Mouse (Mus musculus): ENCODE data around the gene Atg9b. TPM values are rescaled to one million over a fixed set of nuclear protein-coding genes. Genes with fewer than 3 reads are reported as not detected.

The Atg9b gene
- polyA plus RNA-seq (2014; fragmentation: Illumina TruSeq; extraction: RNeasy Lipid Tissue Mini Kit (QIAGEN cat#74804); ENCODE audit: low read depth, low replicate concordance): 0.13 TPM

DNA sequence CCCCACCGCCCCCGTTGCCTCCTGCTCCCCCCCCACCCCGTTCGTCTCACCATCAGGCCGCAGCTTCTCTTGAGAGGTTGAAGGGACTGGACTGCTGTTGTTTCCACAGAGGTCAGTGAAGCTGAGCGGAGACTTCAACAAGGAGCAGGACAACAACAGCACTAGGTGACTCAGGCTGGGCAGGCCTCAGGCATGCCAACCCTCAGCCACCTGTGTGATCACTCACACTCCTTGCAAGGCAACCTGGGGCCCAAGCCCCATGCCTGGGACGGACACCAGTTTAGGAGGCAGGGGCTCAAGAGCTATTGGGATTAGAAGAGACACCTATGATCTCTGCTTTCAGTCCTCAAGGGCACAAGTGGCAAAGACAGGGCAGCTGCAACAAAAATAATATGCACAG is at the start of gene Atg9b:
TSS of gene Atg9b (minus strand) at position 280 of the 400 bp plus-strand sequence.

DNA sequence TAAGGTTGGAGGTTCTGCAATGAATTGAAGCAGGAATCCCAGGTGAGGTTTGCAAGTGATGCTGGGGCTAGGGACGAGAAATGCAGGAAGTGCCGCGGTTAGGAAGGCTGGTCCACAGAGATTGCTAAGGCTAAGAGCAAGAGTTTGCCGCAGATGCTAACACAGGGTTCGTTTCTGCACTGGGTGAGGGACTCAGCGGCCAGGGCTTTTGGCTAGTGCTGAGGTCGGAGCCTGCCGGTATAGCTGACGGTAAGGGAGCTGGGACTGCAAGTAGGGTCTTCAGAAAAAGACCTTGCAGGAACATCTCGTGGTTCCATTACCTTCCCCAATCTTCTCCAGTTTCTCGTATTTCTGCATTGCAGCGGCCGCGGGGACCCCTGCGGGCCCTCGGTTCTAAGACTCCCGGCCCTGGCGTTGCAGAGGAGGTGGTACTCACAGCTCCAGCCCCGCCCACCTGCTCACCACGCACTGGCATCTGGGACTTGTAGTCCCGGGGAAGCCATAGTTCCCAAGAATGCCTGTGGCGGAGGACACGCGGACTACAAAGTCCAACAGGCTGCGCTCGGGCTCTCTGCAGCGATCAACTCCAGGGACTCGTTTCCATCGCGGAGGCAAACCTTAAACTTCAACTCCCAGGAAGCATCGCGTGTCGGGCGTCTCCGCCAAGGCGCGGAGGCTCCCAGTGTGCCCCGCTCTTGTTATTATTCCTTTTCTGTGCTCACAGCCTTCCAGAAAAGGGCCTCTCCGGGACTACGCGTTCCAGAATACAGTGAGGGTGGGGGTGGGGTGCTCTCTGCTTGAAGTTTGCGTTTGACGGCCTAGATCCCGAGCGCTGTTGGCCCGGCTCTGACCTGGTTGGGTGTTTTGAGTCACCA is 31.4 kb upstream of the Atg9b start, which contains the start of the genes Cdk5 and Slc4a2:
TSS of gene Cdk5 (minus strand) at position 402 of the 875 bp plus-strand sequence.
TSS of gene Slc4a2 (plus strand) at position 709 of the 875 bp plus-strand sequence.

DNA sequence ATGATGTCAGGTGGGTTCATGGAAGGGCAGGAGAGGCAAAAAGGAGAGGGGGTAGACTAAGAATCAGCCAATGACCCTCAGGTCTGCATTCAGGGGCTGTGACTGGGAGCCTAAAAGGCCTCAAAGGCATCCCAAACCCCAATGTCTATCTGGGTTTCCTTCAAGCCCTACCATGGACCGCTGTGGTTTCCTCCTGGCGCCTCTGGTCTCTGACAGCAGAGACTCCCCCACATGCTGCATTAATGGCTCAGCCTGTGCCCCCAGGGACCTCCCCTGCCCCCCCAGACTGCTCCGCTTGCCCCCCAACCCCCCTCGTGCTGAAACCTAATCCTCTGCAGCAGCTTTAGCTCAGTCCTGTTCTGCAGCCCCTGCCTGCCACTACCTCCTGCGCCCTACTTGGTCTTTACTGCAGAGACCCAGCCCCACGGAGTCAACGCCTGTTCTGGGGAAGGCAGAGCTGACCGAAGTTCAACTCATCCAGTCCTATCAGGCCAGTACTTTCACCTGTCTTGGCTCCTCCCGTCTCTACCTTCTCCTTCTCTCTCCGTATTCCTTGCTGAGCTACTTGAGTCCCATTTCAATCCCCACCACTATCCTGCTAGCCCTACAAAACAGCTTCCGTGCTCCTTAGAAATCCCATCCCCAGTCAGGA is 21.2 kb upstream of the Atg9b start, which contains the start of gene Asic3:
TSS of gene Asic3 (plus strand) at position 351 of the 652 bp plus-strand sequence.

DNA sequence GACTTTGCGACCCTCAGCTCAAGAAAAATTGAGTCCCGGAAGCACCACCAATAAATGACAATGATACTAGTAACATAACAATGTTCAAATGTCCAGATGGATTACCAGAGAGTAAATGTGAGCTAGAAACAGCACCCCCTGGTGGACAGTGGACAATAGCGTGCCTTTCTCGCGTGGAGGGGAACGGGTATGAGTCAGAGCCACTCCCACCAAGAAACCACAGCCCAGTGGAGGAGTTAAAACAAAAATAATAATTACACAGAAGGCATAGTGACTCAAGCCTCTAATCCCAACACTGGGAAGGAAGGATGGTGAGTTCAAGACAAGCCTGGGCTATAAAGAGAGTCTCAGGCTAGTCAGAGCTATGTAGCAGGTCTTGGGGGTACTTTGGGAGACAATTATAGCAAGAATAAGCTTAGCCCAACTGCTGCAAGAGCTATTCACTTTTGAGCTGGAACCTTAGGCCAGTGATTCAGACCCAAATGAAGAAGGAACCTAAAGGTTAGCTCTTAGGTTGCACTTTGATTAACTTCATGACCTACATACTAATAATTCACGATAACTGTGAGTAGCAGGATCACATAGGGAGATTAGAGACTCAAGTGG is 1.6 kb upstream of the Atg9b start, which contains the start of gene Abcb8:
TSS of gene Abcb8 (plus strand) at position 272 of the 606 bp plus-strand sequence.

GRCm38 (mm10) chr5:24364508-24364907 is 27.4 kb downstream of the Atg9b start, which contains the start of gene Nos3:
Gene Nos3 (plus strand): TSS chr5:24364810.

DNA sequence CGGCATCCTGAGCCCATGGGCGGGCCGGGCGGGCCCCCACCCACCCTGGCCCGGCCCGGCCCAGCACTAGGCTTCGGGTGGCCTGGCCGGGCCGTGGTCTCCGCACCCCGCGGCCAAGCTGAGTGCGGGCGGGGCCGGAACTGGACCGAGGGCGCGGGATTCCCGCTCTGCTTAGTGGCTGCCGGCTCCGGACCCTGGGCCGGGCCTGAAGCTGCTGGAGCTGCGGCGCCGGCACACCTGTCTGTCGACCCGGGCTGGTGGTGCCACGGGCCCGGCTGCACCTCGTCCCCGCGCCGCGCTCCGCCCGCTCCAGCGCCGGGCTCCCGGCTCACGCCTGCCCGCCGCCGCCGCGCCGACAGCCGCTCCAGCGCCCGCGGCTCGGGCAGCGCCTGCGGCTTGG is 40.7 kb downstream of the Atg9b start, which contains the start of gene Kcnh2:
TSS of gene Kcnh2 (minus strand) at position 327 of the 400 bp plus-strand sequence.

Other genes starting within 250 kb of the Atg9b start
- gene Nupl2, start 227.2 kb downstream of the Atg9b start, polyA plus RNA-seq (2014; fragmentation: Illumina TruSeq; extraction: RNeasy Lipid Tissue Mini Kit (QIAGEN cat#74804); ENCODE audit: low read depth, low replicate concordance): 50.8 TPM
- gene Kcnh2, start 40.5 kb downstream of the Atg9b start, polyA plus RNA-seq (2014; fragmentation: Illumina TruSeq; extraction: RNeasy Lipid Tissue Mini Kit (QIAGEN cat#74804); ENCODE audit: low read depth, low replicate concordance): 0.32 TPM
- 0.24 TPM for gene Nos3, start 27.3 kb downstream of the Atg9b start, polyA plus RNA-seq (2014; fragmentation: Illumina TruSeq; extraction: RNeasy Lipid Tissue Mini Kit (QIAGEN cat#74804); ENCODE audit: low read depth, low replicate concordance)
- gene Abcb8, start 1.5 kb upstream of the Atg9b start, polyA plus RNA-seq (2014; fragmentation: Illumina TruSeq; extraction: RNeasy Lipid Tissue Mini Kit (QIAGEN cat#74804); ENCODE audit: low read depth, low replicate concordance): 2.8 TPM
- 0.17 TPM for gene Asic3, start 21.2 kb upstream of the Atg9b start, polyA plus RNA-seq (2014; fragmentation: Illumina TruSeq; extraction: RNeasy Lipid Tissue Mini Kit (QIAGEN cat#74804); ENCODE audit: low read depth, low replicate concordance)
- 15.1 TPM for gene Cdk5, start 31.4 kb upstream of the Atg9b start, polyA plus RNA-seq (2014; fragmentation: Illumina TruSeq; extraction: RNeasy Lipid Tissue Mini Kit (QIAGEN cat#74804); ENCODE audit: low read depth, low replicate concordance)
- gene Slc4a2, start 31.7 kb upstream of the Atg9b start, polyA plus RNA-seq (2014; fragmentation: Illumina TruSeq; extraction: RNeasy Lipid Tissue Mini Kit (QIAGEN cat#74804); ENCODE audit: low read depth, low replicate concordance): 4.1 TPM
- 4.1 TPM for gene Fastk, start 53.1 kb upstream of the Atg9b start, polyA plus RNA-seq (2014; fragmentation: Illumina TruSeq; extraction: RNeasy Lipid Tissue Mini Kit (QIAGEN cat#74804); ENCODE audit: low read depth, low replicate concordance)
- 0.14 TPM for gene Tmub1, start 55.7 kb upstream of the Atg9b start, polyA plus RNA-seq (2014; fragmentation: Illumina TruSeq; extraction: RNeasy Lipid Tissue Mini Kit (QIAGEN cat#74804); ENCODE audit: low read depth, low replicate concordance)
- 1.8 TPM for gene Agap3, start 60.0 kb upstream of the Atg9b start, polyA plus RNA-seq (2014; fragmentation: Illumina TruSeq; extraction: RNeasy Lipid Tissue Mini Kit (QIAGEN cat#74804); ENCODE audit: low read depth, low replicate concordance)
- gene Gbx1, start 135.1 kb upstream of the Atg9b start, polyA plus RNA-seq (2014; fragmentation: Illumina TruSeq; extraction: RNeasy Lipid Tissue Mini Kit (QIAGEN cat#74804); ENCODE audit: low read depth, low replicate concordance): 0.07 TPM
- gene Asb10, start 148.8 kb upstream of the Atg9b start, polyA plus RNA-seq (2014; fragmentation: Illumina TruSeq; extraction: RNeasy Lipid Tissue Mini Kit (QIAGEN cat#74804); ENCODE audit: low read depth, low replicate concordance): not detected
- gene 4931409K22Rik, start 164.7 kb upstream of the Atg9b start, polyA plus RNA-seq (2014; fragmentation: Illumina TruSeq; extraction: RNeasy Lipid Tissue Mini Kit (QIAGEN cat#74804); ENCODE audit: low read depth, low replicate concordance): 88.2 TPM
- 67.3 TPM for gene Abcf2, start 185.3 kb upstream of the Atg9b start, polyA plus RNA-seq (2014; fragmentation: Illumina TruSeq; extraction: RNeasy Lipid Tissue Mini Kit (QIAGEN cat#74804); ENCODE audit: low read depth, low replicate concordance)
- gene Chpf2, start 194.6 kb upstream of the Atg9b start, polyA plus RNA-seq (2014; fragmentation: Illumina TruSeq; extraction: RNeasy Lipid Tissue Mini Kit (QIAGEN cat#74804); ENCODE audit: low read depth, low replicate concordance): 0.48 TPM
- gene Smarcd3, start 232.3 kb upstream of the Atg9b start, polyA plus RNA-seq (2014; fragmentation: Illumina TruSeq; extraction: RNeasy Lipid Tissue Mini Kit (QIAGEN cat#74804); ENCODE audit: low read depth, low replicate concordance): 1.3 TPM